Mouse (Mus musculus) hematopoietic multipotent progenitor cell, adult 10-12 weeks (in vitro differentiated cells): ENCODE data around the gene Acap3. TPM values are rescaled to one million over a fixed set of nuclear protein-coding genes. Genes with fewer than 3 reads are reported as not detected.

Experiments
- polyA plus RNA-seq: library from polyadenylated mRNA; stranded (reverse); fragments of >175 nt; gene quantifications from 2 replicates; pipeline ENCODE4 v1.2.3, GENCODE M21; 2012; ENCODE audit warnings: low replicate concordance

The Acap3 gene
- polyA plus RNA-seq = 30.5 and 52.0 TPM in 2 replicates

GRCm38 (mm10) chr4:155891551-155892001 is at the start of gene Acap3, which contains the start of gene Pusl1:
Acap3 (plus strand) TSS chr4:155891822.
Pusl1 (minus strand) TSS chr4:155891781.

GRCm38 (mm10) chr4:155846871-155847578 is 44.6 kb upstream of the Acap3 start, which contains the start of gene Dvl1:
Dvl1 (plus strand) TSS chr4:155847402.

GRCm38 (mm10) chr4:155863001-155863400 is 28.6 kb upstream of the Acap3 start, which contains the start of gene Tas1r3:
Tas1r3 (minus strand) TSS chr4:155863362.

GRCm38 (mm10) chr4:155869317-155870033 is 22.1 kb upstream of the Acap3 start, which contains the start of the genes Cptp and Ints11:
Cptp (minus strand) TSS chr4:155869440.
Ints11 (plus strand) TSS chr4:155869546.

GRCm38 (mm10) chr4:155943534-155944249 is 52.1 kb downstream of the Acap3 start, which contains the start of gene Ube2j2:
Ube2j2 (plus strand) TSS chr4:155943831.

Other genes starting within 250 kb of the Acap3 start
- not detected in 2 replicates for gene Gm10563, start 246.4 kb upstream of the Acap3 start, polyA plus RNA-seq
- 1.5 and 2.2 TPM in 2 replicates for gene Mmp23, start 238.4 kb upstream of the Acap3 start, polyA plus RNA-seq
- 38.8 and 73.8 TPM in 2 replicates for gene Mib2, start 222.6 kb upstream of the Acap3 start, polyA plus RNA-seq
- 9.1 and 13.0 TPM in 2 replicates for gene Fndc10, start 197.5 kb upstream of the Acap3 start, polyA plus RNA-seq
- 37.5 and 73.4 TPM in 2 replicates for gene Ssu72, start 187.0 kb upstream of the Acap3 start, polyA plus RNA-seq
- gene Tmem240, start 157.0 kb upstream of the Acap3 start, polyA plus RNA-seq = 0.86 and 1.6 TPM in 2 replicates
- gene Atad3a, start 130.7 kb upstream of the Acap3 start, polyA plus RNA-seq = 22.2 and 23.8 TPM in 2 replicates
- 0.28 and 1.3 TPM in 2 replicates for gene Vwa1, start 117.1 kb upstream of the Acap3 start, polyA plus RNA-seq
- gene Tmem88b, start 105.9 kb upstream of the Acap3 start, polyA plus RNA-seq = 0.06 TPM in 1 of 2 replicates, not detected in the other
- gene Ankrd65, start 101.4 kb upstream of the Acap3 start, polyA plus RNA-seq = 0.10 TPM in 1 of 2 replicates, not detected in the other
- 6.3 and 19.8 TPM in 2 replicates for gene Mrpl20, start 88.9 kb upstream of the Acap3 start, polyA plus RNA-seq
- 56.5 and 59.9 TPM in 2 replicates for gene Ccnl2, start 79.3 kb upstream of the Acap3 start, polyA plus RNA-seq
- 177 and 209 TPM in 2 replicates for gene Aurkaip1, start 60.5 kb upstream of the Acap3 start, polyA plus RNA-seq
- 2.6 and 5.3 TPM in 2 replicates for gene Mxra8, start 52.1 kb upstream of the Acap3 start, polyA plus RNA-seq
- 89.3 and 201 TPM in 2 replicates for gene Dvl1, start 44.4 kb upstream of the Acap3 start, polyA plus RNA-seq
- 0.25 and 0.37 TPM in 2 replicates for gene Tas1r3, start 28.5 kb upstream of the Acap3 start, polyA plus RNA-seq
- gene Cptp, start 22.4 kb upstream of the Acap3 start, polyA plus RNA-seq = 1.6 and 4.5 TPM in 2 replicates
- 13.3 and 23.2 TPM in 2 replicates for gene Ints11, start 22.3 kb upstream of the Acap3 start, polyA plus RNA-seq
- 79.0 and 302 TPM in 2 replicates for gene Pusl1, start within 50 bp of the Acap3 start, polyA plus RNA-seq
- 43.7 and 73.5 TPM in 2 replicates for gene Ube2j2, start 52.0 kb downstream of the Acap3 start, polyA plus RNA-seq
- gene C1qtnf12, start 70.5 kb downstream of the Acap3 start, polyA plus RNA-seq = 28.3 and 36.5 TPM in 2 replicates
- 2.3 and 3.4 TPM in 2 replicates for gene B3galt6, start 100.8 kb downstream of the Acap3 start, polyA plus RNA-seq
- 64.0 and 98.8 TPM in 2 replicates for gene Sdf4, start 101.0 kb downstream of the Acap3 start, polyA plus RNA-seq
- gene Tnfrsf4, start 122.0 kb downstream of the Acap3 start, polyA plus RNA-seq = 10.9 and 18.7 TPM in 2 replicates
- gene Tnfrsf18, start 134.3 kb downstream of the Acap3 start, polyA plus RNA-seq = 31.9 and 46.2 TPM in 2 replicates
- gene Ttll10, start 167.6 kb downstream of the Acap3 start, polyA plus RNA-seq = not detected in 2 replicates
- 11.6 and 15.9 TPM in 2 replicates for gene 9430015G10Rik, start 218.2 kb downstream of the Acap3 start, polyA plus RNA-seq
- 0.33 and 0.59 TPM in 2 replicates for gene Rnf223, start 238.7 kb downstream of the Acap3 start, polyA plus RNA-seq